Comparison of ENCODE assay signal across 9 mouse cellular contexts in the genomic region with DNA sequence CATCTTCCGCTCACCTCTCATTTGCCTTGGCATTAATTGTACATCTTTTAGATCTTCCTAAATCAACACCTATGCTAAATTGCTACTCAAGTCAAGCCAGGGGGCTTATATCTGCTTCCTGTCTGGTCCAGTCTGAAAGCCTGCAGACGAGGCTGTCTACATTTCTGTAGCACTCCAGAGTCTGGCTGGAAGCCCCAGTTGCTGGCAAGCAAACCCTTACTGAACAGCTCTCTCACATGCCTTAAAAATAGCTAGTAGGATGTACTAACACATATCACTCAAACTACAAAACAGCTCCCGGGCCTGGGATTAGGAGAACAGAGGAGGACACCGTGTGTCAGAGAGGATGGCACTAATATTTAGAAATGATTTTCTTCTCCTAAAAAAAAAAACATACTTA. TPM values are rescaled to one million over a fixed set of nuclear protein-coding genes. Genes with fewer than 3 reads are reported as not detected.
DNase-seq lines count a peak whose midpoint lies in the region; ATAC-seq lines count a peak whose summit lies in the region.
"Had no signal": no experiment of that assay in that cellular context is flagged by ENCODE, and none has a peak within 500 bp of the region (broad histone marks: within the 10 kb centered on the region; RNA-seq: fewer than 3 reads in every experiment).

No protein-coding gene starts in this region.

- H3K4me3 ChIP-seq in heart, embryonic 14.5 days (ENCODE audit: control insufficient read depth in 1 of 2, insufficient read depth in 1 of 2, low read depth in 1 of 2, low read length in 2 of 2) = no peak overlapping the region
- H3K4me3 ChIP-seq in midbrain, embryonic 16.5 days (ENCODE audit: low read depth, low read length) = no peak overlapping the region
- H3K4me3 ChIP-seq: limb, embryonic 15.5 days had no signal

- intact Hi-C loops in left cerebral cortex, postnatal 4 days (cut with DNase I) = no loop called here

- peak overlapping the region; percentile 85 to 89 for H3K27ac ChIP-seq in heart, embryonic 14.5 days (replicated peaks in 1 of 2; ENCODE audit: control insufficient read depth in 1 of 2, insufficient read depth in 1 of 2, low read depth in 2 of 2, low read length in 2 of 2)
- no peak overlapping the region for H3K27ac ChIP-seq in midbrain, embryonic 16.5 days (ENCODE audit: low read length)
- H3K27ac ChIP-seq: limb, embryonic 15.5 days had no signal

- H3K9ac ChIP-seq in heart, embryonic 14.5 days (ENCODE audit: low read length) = no peak overlapping the region
- no peak overlapping the region for H3K9ac ChIP-seq in midbrain, embryonic 16.5 days (ENCODE audit: low read depth, low read length)
- H3K9ac ChIP-seq: limb, embryonic 15.5 days had no signal

- H3K27me3 ChIP-seq in heart, embryonic 14.5 days (ENCODE audit: control insufficient read depth, insufficient read depth, low read length) = no peaks in the 10 kb centered on the region
- no peaks in the 10 kb centered on the region for H3K27me3 ChIP-seq in midbrain, embryonic 16.5 days (ENCODE audit: control insufficient read depth, insufficient read depth, low read depth, low read length)
- H3K27me3 ChIP-seq: limb, embryonic 15.5 days had no signal

- H3K4me1 ChIP-seq in heart, embryonic 14.5 days (ENCODE audit: control insufficient read depth in 2 of 2, insufficient read depth in 2 of 2, low read length in 2 of 2) = peaks cover 8 to 22% of the 10 kb centered on the region in 2 experiments
- H3K4me1 ChIP-seq in midbrain, embryonic 16.5 days (ENCODE audit: control insufficient read depth, insufficient read depth, low read length) = no peaks in the 10 kb centered on the region

- DNase-seq in NIH3T3 (ENCODE audit: low read depth) = peak; percentile 8
- peak; percentile 26 for DNase-seq in fibroblast of lung, adult 2 months (ENCODE audit: low read depth)
- DNase-seq in left cerebral cortex, postnatal 4 days = peak; percentile 20
- DNase-seq in adrenal gland, adult 8-10 months = no peak
- no peak for DNase-seq in cerebellum, adult 11-12 months
- DNase-seq: thymus, postnatal 36 days had no signal

- whole genome bisulfite sequencing in heart, embryonic 14.5 days = 16% methylated on average over 4 of the region's 4 CpGs
- WGBS in midbrain, embryonic 16.5 days = 82% methylated on average over 4 of the region's 4 CpGs

- H3K9me3 ChIP-seq in heart, embryonic 14.5 days (ENCODE audit: control insufficient read depth, low read length) = no peaks in the 10 kb centered on the region
- H3K9me3 ChIP-seq in midbrain, embryonic 16.5 days (replicated peaks; ENCODE audit: control insufficient read depth, low read length, poor library complexity, severe bottlenecking) = no peaks in the 10 kb centered on the region
- H3K9me3 ChIP-seq: limb, embryonic 15.5 days had no signal

- no peaks in the 10 kb centered on the region for H3K36me3 ChIP-seq in heart, embryonic 14.5 days (ENCODE audit: control insufficient read depth, insufficient read depth, low read length)
- H3K36me3 ChIP-seq in midbrain, embryonic 16.5 days (ENCODE audit: control insufficient read depth, insufficient read depth, low read length) = no peaks in the 10 kb centered on the region
- H3K36me3 ChIP-seq: limb, embryonic 15.5 days had no signal

- peak; percentile 80 for ATAC-seq in heart, embryonic 14.5 days (ENCODE audit: insufficient number of reproducible peaks, insufficient read depth, low FRiP score, low read depth)
- no peak for ATAC-seq in midbrain, embryonic 16.5 days

- H3K4me2 ChIP-seq in heart, embryonic 14.5 days (ENCODE audit: low read length) = peak overlapping the region; percentile 47
- no peak overlapping the region for H3K4me2 ChIP-seq in midbrain, embryonic 16.5 days (ENCODE audit: low read length)
- H3K4me2 ChIP-seq: limb, embryonic 15.5 days had no signal

RNA-seq across cellular contexts. Expression of gene Cxadr, which starts 42.3 kb away (rescaled TPM):
- polyA plus RNA-seq in heart, embryonic 14.5 days (2014; fragmentation: Nextera tagmentation; extraction: Ambion mirVana) = 24.6 and 28.7 TPM in 2 replicates
- 100 to 1,000 TPM; 293 to 303 TPM for total RNA-seq in left cerebral cortex, postnatal 4 days (2021)
- 205 TPM in 2 replicates for polyA plus RNA-seq in midbrain, embryonic 16.5 days (2015; fragmentation: Nextera tagmentation; extraction: Ambion mirVana)
- 10 to 100 TPM in 2 of 4 experiments, 1 to 10 TPM in 2; 2.0 to 18.4 (median 9.3) TPM for total RNA-seq in adrenal gland, adult 8-10 months (2022)

Comparison
In these comparisons a context has a peak if more than half of its experiments do, and no peak if none do; other contexts are left out.
1. DNase-seq: peak in NIH3T3 (single experiment), fibroblast of lung, adult 2 months (single experiment) and left cerebral cortex, postnatal 4 days (single experiment); none in adrenal gland, adult 8-10 months (single experiment) and cerebellum, adult 11-12 months (single experiment).
2. RNA of gene Cxadr, which starts 42.3 kb away (total RNA-seq): 293 to 303 TPM in left cerebral cortex, postnatal 4 days; 2.0 to 18.4 TPM in adrenal gland, adult 8-10 months; every median in the first group is over 10 times any median in the second.